Mouse (Mus musculus) erythroblast, embryonic 14.5 days (primary cell): ENCODE measurements around the gene Rnf114.

Source experiments
- GATA1 ChIP-seq: IDR thresholded peaks from 2 replicates; pipeline ENCODE4 v1.6.1; 2012; ENCODE audit warnings: low read length, inconsistent platforms, mixed read lengths
- TAL1 ChIP-seq: IDR thresholded peaks from 3 replicates; pipeline ENCODE4 v1.6.1; 2012; ENCODE audit warnings: low read length, inconsistent platforms, mixed read lengths

DNA sequence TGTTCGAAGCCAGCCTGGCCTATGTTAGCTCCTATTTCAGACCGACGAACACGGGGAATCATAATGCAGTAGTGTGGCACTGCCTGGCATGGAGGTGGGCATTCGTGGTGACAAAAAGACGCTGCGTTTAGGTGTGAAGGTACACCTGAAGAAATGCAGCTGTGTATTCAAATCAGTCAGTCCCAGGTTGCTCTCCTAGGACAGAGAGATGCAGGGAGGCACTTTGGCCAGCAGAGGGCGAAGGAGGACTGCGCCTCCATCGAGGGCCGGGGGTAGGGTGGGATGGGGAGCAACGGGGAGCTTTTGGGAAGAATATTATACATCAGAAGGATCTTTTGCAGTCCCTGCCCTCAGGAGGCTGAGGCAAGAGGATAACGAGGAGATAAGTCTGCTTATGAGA is 39.7 kb downstream of the Rnf114 start:
- no peak for TF ChIP-seq GATA1
- no peak for TF ChIP-seq TAL1
